Mouse (Mus musculus) megakaryocyte, embryonic 14.5 days (primary cell): Measurements from ENCODE around the gene Clca2.

ENCODE experiments used
- FLI1 ChIP-seq: IDR thresholded peaks from 2 replicates; pipeline ENCODE4 v1.6.1; 2012; ENCODE audit warnings: low read length, inconsistent platforms, mixed read lengths
- GATA1 ChIP-seq: IDR thresholded peaks from 3 replicates; pipeline ENCODE4 v1.6.1; 2012; ENCODE audit warnings: mixed read lengths, low read length, inconsistent platforms, borderline replicate concordance

DNA sequence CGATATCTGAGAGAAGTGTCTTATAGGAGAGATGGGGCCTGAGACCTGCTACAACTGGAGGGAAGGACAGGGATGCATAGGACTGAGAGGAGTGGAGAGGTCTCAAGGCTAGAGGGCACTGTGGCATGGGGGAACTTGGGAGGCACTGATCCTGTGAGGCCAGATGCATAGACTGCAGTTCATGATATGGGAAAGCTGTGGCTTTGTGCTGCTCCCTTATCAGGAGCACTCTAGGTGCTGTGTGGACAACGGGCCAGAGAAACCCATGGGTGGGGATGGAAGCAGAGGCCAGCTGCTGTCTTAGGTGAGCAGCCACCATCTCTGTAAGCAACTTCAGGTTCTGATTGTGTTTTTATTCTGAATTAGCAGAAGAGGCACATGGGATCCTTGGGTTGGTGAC is 15.9 kb upstream of the Clca2 start:
- TF ChIP-seq FLI1 (no peak), GATA1 (no peak)
